In genomic region chr4:114408298-114408697, GRCm38 (mm10) we compare ENCODE assay signal across 13 mouse cellular contexts. TPM values are rescaled to one million over a fixed set of nuclear protein-coding genes. Genes with fewer than 3 reads are reported as not detected.
DNase-seq lines count a peak whose midpoint lies in the region; ATAC-seq and TF ChIP-seq lines count a peak whose summit lies in the region.
"Had no signal": no experiment of that assay in that cellular context is flagged by ENCODE, and none has a peak within 500 bp of the region (broad histone marks: within the 10 kb centered on the region; RNA-seq: fewer than 3 reads in every experiment).

No protein-coding gene starts in this region.

- no peak overlapping the region for H3K4me3 ChIP-seq in embryonic facial prominence, embryonic 14.5 days (ENCODE audit: low read depth, low read length)
- no peak overlapping the region for H3K4me3 ChIP-seq in embryonic facial prominence, embryonic 10.5 days
- no peak overlapping the region for H3K4me3 ChIP-seq in intestine, embryonic 14.5 days (ENCODE audit: low read depth, low read length)
- H3K4me3 ChIP-seq in intestine, postnatal 0 days (ENCODE audit: low read depth, low read length) = no peak overlapping the region
- no peak overlapping the region for H3K4me3 ChIP-seq in midbrain, embryonic 12.5 days
- H3K4me3 ChIP-seq in midbrain, embryonic 15.5 days = no peak overlapping the region
- H3K4me3 ChIP-seq: neural tube, embryonic 12.5 days had no signal

- H3K36me3 ChIP-seq in embryonic facial prominence, embryonic 14.5 days (ENCODE audit: control insufficient read depth, insufficient read depth, low read length) = no peaks in the 10 kb centered on the region
- no peaks in the 10 kb centered on the region for H3K36me3 ChIP-seq in embryonic facial prominence, embryonic 10.5 days (replicated peaks)
- no peaks in the 10 kb centered on the region for H3K36me3 ChIP-seq in intestine, embryonic 14.5 days (ENCODE audit: control insufficient read depth, insufficient read depth, low read length)
- no peaks in the 10 kb centered on the region for H3K36me3 ChIP-seq in intestine, postnatal 0 days (ENCODE audit: control insufficient read depth, insufficient read depth)
- no peaks in the 10 kb centered on the region for H3K36me3 ChIP-seq in midbrain, embryonic 12.5 days
- no peaks in the 10 kb centered on the region for H3K36me3 ChIP-seq in midbrain, embryonic 15.5 days (replicated peaks)
- H3K36me3 ChIP-seq: neural tube, embryonic 12.5 days had no signal

- H3K4me1 ChIP-seq in embryonic facial prominence, embryonic 14.5 days (ENCODE audit: control insufficient read depth, insufficient read depth, low read length) = peaks cover 30% of the 10 kb centered on the region
- H3K4me1 ChIP-seq in embryonic facial prominence, embryonic 10.5 days = peaks cover 52% of the 10 kb centered on the region
- peaks cover 16% of the 10 kb centered on the region for H3K4me1 ChIP-seq in intestine, embryonic 14.5 days (replicated peaks; ENCODE audit: control insufficient read depth, insufficient read depth, low read length)
- no peaks in the 10 kb centered on the region for H3K4me1 ChIP-seq in intestine, postnatal 0 days (replicated peaks; ENCODE audit: control insufficient read depth, insufficient read depth, low read length)
- peaks cover 24% of the 10 kb centered on the region for H3K4me1 ChIP-seq in midbrain, embryonic 12.5 days
- H3K4me1 ChIP-seq in midbrain, embryonic 15.5 days = peaks cover 19% of the 10 kb centered on the region

- no peak for TF ChIP-seq CTCF in intestine, postnatal 0 days (IDR thresholded peaks at IDR 0.05; ENCODE audit: low read depth)

- ATAC-seq in embryonic facial prominence, embryonic 14.5 days (ENCODE audit: low read depth) = no peak
- no peak for ATAC-seq in intestine, embryonic 14.5 days (replicated peaks; ENCODE audit: low FRiP score, low TSS enrichment, low read depth)
- ATAC-seq in intestine, postnatal 0 days = no peak
- no peak for ATAC-seq in midbrain, embryonic 12.5 days (ENCODE audit: low FRiP score, low read depth)
- no peak for ATAC-seq in midbrain, embryonic 15.5 days (replicated peaks)
- ATAC-seq: lung, postnatal 0 days had no signal

- no peak overlapping the region for H3K27ac ChIP-seq in embryonic facial prominence, embryonic 14.5 days (replicated peaks; ENCODE audit: low read depth, low read length)
- H3K27ac ChIP-seq in embryonic facial prominence, embryonic 10.5 days (replicated peaks) = no peak overlapping the region
- H3K27ac ChIP-seq in intestine, embryonic 14.5 days (ENCODE audit: low read depth) = no peak overlapping the region
- H3K27ac ChIP-seq in intestine, postnatal 0 days (ENCODE audit: low read depth, low read length) = no peak overlapping the region
- no peak overlapping the region for H3K27ac ChIP-seq in midbrain, embryonic 12.5 days (replicated peaks)
- no peak overlapping the region for H3K27ac ChIP-seq in midbrain, embryonic 15.5 days
- H3K27ac ChIP-seq: neural tube, embryonic 12.5 days had no signal

- 93% methylated on average over 2 of the region's 2 CpGs for WGBS in embryonic facial prominence, embryonic 14.5 days
- WGBS in embryonic facial prominence, embryonic 10.5 days = 88% methylated on average over 2 of the region's 2 CpGs
- 73% methylated on average over 2 of the region's 2 CpGs for WGBS in intestine, embryonic 14.5 days
- WGBS in intestine, postnatal 0 days = 91% methylated on average over 2 of the region's 2 CpGs
- 91% methylated on average over 2 of the region's 2 CpGs for WGBS in midbrain, embryonic 12.5 days
- WGBS in midbrain, embryonic 15.5 days = 90% methylated on average over 2 of the region's 2 CpGs

- H3K4me2 ChIP-seq in embryonic facial prominence, embryonic 14.5 days (ENCODE audit: low read depth, low read length) = peak overlapping the region; percentile 94
- H3K4me2 ChIP-seq in intestine, embryonic 14.5 days (ENCODE audit: low read length) = no peak overlapping the region
- H3K4me2 ChIP-seq in intestine, postnatal 0 days (replicated peaks; ENCODE audit: low read depth) = no peak overlapping the region
- peak overlapping the region; percentile 96 for H3K4me2 ChIP-seq in midbrain, embryonic 12.5 days (replicated peaks)
- no peak overlapping the region for H3K4me2 ChIP-seq in midbrain, embryonic 15.5 days

- H3K9ac ChIP-seq in embryonic facial prominence, embryonic 14.5 days (ENCODE audit: low read depth, low read length) = no peak overlapping the region
- no peak overlapping the region for H3K9ac ChIP-seq in intestine, embryonic 14.5 days (ENCODE audit: low read length)
- no peak overlapping the region for H3K9ac ChIP-seq in intestine, postnatal 0 days (ENCODE audit: low read depth, low read length)
- no peak overlapping the region for H3K9ac ChIP-seq in midbrain, embryonic 12.5 days (replicated peaks)
- H3K9ac ChIP-seq in midbrain, embryonic 15.5 days = no peak overlapping the region
- H3K9ac ChIP-seq: neural tube, embryonic 12.5 days had no signal

- H3K27me3 ChIP-seq in embryonic facial prominence, embryonic 14.5 days (replicated peaks; ENCODE audit: control insufficient read depth, insufficient read depth, low read length) = peaks cover 29% of the 10 kb centered on the region
- peaks cover 84% of the 10 kb centered on the region for H3K27me3 ChIP-seq in embryonic facial prominence, embryonic 10.5 days (replicated peaks; ENCODE audit: low read depth, poor library complexity, severe bottlenecking)
- peaks cover 22% of the 10 kb centered on the region for H3K27me3 ChIP-seq in intestine, embryonic 14.5 days (replicated peaks; ENCODE audit: control insufficient read depth, insufficient read depth, low read length)
- H3K27me3 ChIP-seq in intestine, postnatal 0 days (replicated peaks; ENCODE audit: control insufficient read depth, insufficient read depth, low read length) = peaks cover 12% of the 10 kb centered on the region
- H3K27me3 ChIP-seq in midbrain, embryonic 12.5 days = peaks cover 41% of the 10 kb centered on the region
- H3K27me3 ChIP-seq in midbrain, embryonic 15.5 days (replicated peaks) = peaks cover 25% of the 10 kb centered on the region

- no peak for DNase-seq in embryonic facial prominence, embryonic 14.5 days (ENCODE audit: low spot score)
- no peak for DNase-seq in embryonic facial prominence, embryonic 10.5 days (ENCODE audit: low spot score)
- DNase-seq in intestine, embryonic 14.5 days (ENCODE audit: low spot score) = peak; percentile 37
- DNase-seq in kidney, postnatal 25 days = peak; percentile 29 to 63
- DNase-seq in embryo, embryonic 10.5 days (ENCODE audit: low spot score) = no peak
- DNase-seq: cerebellum, adult 2 months; embryo, embryonic 11 days; gastrocnemius, postnatal 36 days had no signal

- H3K9me3 ChIP-seq in embryonic facial prominence, embryonic 14.5 days (ENCODE audit: control insufficient read depth, low read length) = no peaks in the 10 kb centered on the region
- H3K9me3 ChIP-seq in embryonic facial prominence, embryonic 10.5 days = no peaks in the 10 kb centered on the region
- H3K9me3 ChIP-seq in intestine, embryonic 14.5 days (ENCODE audit: control insufficient read depth, low read length) = no peaks in the 10 kb centered on the region
- no peaks in the 10 kb centered on the region for H3K9me3 ChIP-seq in intestine, postnatal 0 days (ENCODE audit: control insufficient read depth)
- no peaks in the 10 kb centered on the region for H3K9me3 ChIP-seq in midbrain, embryonic 12.5 days
- H3K9me3 ChIP-seq in midbrain, embryonic 15.5 days = no peaks in the 10 kb centered on the region
- H3K9me3 ChIP-seq: neural tube, embryonic 12.5 days had no signal

RNA-seq across cellular contexts. Expression of gene Trabd2b, which starts 1.8 kb away (rescaled TPM):
- 3.3 and 3.7 TPM in 2 replicates for polyA plus RNA-seq in embryonic facial prominence, embryonic 14.5 days (2014; fragmentation: Nextera tagmentation; extraction: Ambion mirVana)
- polyA plus RNA-seq in embryonic facial prominence, embryonic 10.5 days (2016; fragmentation: Nextera tagmentation; extraction: Ambion mirVana) = 0.80 and 0.81 TPM in 2 replicates
- 0.52 and 0.72 TPM in 2 replicates for polyA plus RNA-seq in intestine, embryonic 14.5 days (2014; fragmentation: Nextera tagmentation; extraction: Ambion mirVana)
- 0.20 and 0.27 TPM in 2 replicates for polyA plus RNA-seq in intestine, postnatal 0 days (2015; fragmentation: Nextera tagmentation; extraction: Ambion mirVana)
- polyA plus RNA-seq in midbrain, embryonic 12.5 days (2016; fragmentation: Nextera tagmentation; extraction: Ambion mirVana) = 1.8 and 2.0 TPM in 2 replicates
- polyA plus RNA-seq in midbrain, embryonic 15.5 days (2015; fragmentation: Nextera tagmentation; extraction: Ambion mirVana) = 0.60 and 0.65 TPM in 2 replicates

Comparison
In these comparisons a context has a peak if more than half of its experiments do, and no peak if none do; other contexts are left out.
1. H3K4me2 ChIP-seq: peak in embryonic facial prominence, embryonic 14.5 days (single experiment) and midbrain, embryonic 12.5 days (single experiment); none in intestine, embryonic 14.5 days (single experiment), intestine, postnatal 0 days (single experiment) and midbrain, embryonic 15.5 days (single experiment).
2. DNase-seq: peak in intestine, embryonic 14.5 days (single experiment) and kidney, postnatal 25 days (2 of 2); none in embryonic facial prominence, embryonic 14.5 days (single experiment), embryonic facial prominence, embryonic 10.5 days (single experiment) and embryo, embryonic 10.5 days (single experiment).